Mouse (Mus musculus) megakaryocyte, embryonic 14.5 days (primary cell): ENCODE measurements at regions not wholly inside any gene's neighbourhood (a gene's known extent, or its start where the extent isn't known, plus 50 kb on each side); places are given as distances from the start of the nearest gene placed in this dataset.

Source experiments
- FLI1 ChIP-seq: IDR thresholded peaks from 2 replicates; pipeline ENCODE4 v1.6.1; 2012; ENCODE audit warnings: low read length, inconsistent platforms, mixed read lengths
- GATA1 ChIP-seq: IDR thresholded peaks from 3 replicates; pipeline ENCODE4 v1.6.1; 2012; ENCODE audit warnings: mixed read lengths, low read length, inconsistent platforms, borderline replicate concordance

GRCm38 (mm10) chr9:41471345-41471744 is 309.8 kb upstream of the Ubash3b start:
- TF ChIP-seq FLI1 (no peak), GATA1 (no peak)
